Mouse (Mus musculus): ENCODE data around the gene Slc38a4.

Slc38a4 gene

DNA sequence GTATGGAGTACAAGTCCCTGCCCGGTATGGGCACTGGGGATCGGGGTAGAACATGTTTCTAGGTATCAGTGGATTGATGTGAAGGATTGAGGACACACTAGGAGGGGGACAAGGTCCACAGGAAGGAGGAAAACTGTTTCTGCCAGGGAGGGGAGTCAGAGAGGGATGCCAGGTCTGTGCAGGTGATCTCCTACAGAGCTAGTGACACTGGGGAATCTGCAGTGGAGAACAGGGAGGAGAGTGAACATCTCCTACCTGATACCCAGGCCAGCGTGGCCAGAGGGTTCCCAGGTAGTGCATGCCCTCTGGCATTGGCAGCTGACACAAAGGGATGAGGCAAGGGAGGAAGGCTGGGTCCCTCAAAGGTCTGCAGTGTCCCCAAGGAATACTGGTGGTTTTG, 89.4 kb downstream of the Slc38a4 start:
- no peak for DNase-seq (ENCODE audit: low spot score)

GRCm38 (mm10) chr15:96963735-96964134, 92.0 kb downstream of the Slc38a4 start:
- no peak for DNase-seq (ENCODE audit: low spot score)

DNA sequence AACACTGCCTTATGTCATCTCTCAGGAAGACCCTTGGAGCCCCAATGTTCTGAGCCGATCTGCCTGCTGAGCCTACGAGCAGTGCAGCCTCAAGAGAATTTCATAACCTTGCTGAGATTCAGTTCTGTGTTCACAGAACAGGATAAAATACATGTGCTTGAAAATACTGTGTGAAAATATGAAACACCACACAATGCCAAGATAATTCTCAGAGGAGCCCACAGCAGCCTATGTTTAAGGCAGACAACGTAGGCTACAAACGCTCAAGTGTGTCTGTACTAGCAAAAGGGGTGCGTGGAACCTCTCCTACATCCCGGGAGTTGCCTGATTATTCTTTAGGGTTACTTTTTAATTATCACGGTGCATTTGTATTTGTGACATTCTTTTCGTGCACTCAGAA, 92.4 kb downstream of the Slc38a4 start:
- DNase-seq (ENCODE audit: low spot score), result no peak

DNA sequence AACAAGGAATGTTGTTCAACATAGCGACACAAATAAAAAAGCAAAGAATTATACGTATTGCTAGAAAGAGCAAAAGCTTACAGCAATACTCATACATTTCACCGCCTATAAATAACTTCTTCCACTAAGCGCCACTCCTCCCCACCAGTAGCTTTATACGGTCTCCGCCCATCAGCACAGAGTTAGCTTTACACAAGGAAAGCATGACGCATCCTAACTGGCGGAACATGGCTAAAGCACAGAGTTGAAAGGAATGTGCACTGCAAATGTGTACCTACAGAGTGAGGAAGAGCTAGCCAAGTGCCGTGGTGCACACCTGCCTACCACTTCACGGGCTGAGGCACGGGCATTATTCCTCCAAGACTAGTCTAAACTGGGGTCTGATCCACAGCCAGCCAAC, 95.4 kb downstream of the Slc38a4 start:
- DNase-seq (ENCODE audit: low spot score), result no peak

- DNase-seq (ENCODE audit: low spot score), result no peak
Measured at GRCm38 (mm10) chr15:96959247-96959646, 96.5 kb downstream of the Slc38a4 start.

DNA sequence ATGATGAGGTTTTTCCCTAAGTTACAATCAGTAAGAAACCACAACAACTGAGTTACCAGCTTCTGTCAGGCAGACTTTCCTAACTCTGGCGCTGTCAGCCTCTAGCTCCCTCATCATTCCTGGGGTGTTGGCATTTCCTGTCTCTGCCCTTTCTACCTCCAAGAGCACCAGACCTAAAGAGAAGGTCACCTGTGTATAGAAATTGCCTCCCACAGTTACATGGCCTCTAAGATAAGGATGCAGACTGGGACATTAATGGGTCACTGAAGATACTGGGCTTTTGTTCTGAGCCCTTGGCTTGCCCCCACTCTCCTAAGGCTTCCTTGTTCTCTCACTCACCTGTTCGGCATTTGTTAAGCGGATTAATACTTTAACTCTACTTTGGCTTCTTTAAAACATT, 99.1 kb downstream of the Slc38a4 start:
- DNase-seq (ENCODE audit: low spot score), result no peak

DNA sequence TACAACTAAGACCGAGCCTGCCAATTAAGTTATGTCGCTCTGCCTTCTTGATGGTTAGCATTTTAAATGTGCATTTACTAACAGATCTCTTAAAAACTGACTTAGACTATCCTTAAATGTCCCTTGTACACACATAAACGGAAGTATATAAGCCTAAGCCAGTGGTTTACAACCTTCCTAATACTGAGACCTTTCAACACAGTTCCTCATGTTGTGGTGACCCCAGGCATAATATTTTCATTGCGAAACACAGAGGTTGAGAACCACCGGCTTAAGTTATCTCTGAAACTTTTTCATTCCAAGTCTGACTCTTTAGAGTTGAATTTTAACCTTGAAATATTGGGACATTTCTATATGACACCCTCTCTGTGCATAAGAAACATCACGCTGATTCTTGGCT, 101.4 kb downstream of the Slc38a4 start:
- DNase-seq (ENCODE audit: low spot score), result no peak

DNA sequence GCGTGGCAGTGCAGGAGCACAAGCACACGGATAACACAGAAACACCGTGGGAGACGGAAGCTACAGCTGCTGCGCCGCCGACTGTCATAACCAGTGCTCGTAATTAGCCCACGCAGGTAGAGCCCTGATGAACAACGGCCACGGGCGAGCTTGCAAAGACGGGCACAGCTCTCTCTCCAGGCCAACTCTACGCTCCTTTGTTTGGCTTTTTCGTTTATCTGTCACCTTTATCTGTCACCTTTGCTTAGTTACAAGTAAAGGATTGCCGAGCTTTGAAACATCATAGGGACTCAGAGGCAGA, 101.9 kb downstream of the Slc38a4 start:
- DNase-seq (ENCODE audit: low spot score), result no peak

GRCm38 (mm10) chr15:96953112-96953937, 102.4 kb downstream of the Slc38a4 start:
- no peak for DNase-seq (ENCODE audit: low spot score)

DNA sequence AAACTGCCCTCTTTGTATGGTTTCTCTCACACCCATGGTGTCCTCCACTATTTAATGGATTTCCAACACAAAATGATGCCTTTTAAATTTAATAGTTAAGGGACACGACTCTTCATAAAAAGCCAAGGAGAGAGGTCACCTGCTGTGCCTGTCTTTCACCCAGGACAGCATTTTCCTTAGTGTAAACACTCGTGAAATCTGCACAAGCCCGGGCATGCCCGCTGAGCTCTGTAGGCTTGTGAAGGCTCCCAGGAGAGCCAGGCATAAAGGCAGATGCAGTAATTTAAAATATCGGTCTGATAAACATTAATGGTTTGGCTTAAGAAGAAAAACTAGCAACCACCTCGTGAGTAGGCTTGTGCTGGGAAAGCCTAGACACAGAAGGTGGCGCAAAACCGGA, 103.3 kb downstream of the Slc38a4 start:
- DNase-seq (ENCODE audit: low spot score), result no peak

DNA sequence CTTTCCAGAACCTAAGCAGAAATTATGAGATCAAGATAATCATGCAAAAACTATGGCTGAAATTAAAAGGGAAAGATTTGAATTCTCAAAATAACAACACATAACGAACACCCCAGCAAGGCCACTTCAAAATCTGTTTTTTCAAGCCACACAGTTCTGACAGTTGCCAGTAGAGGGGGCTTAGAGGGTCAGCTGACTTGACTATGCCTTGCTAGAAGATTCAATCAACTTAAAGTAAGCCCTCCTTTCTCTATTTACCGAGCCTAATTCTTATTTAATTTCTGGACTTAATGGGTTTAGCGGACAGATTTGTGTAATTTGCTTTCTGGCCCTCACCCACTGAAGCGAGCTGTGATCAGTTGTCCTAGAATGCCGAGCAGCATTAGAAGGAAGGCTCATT, 104.0 kb downstream of the Slc38a4 start:
- no peak for DNase-seq (ENCODE audit: low spot score)

- DNase-seq (ENCODE audit: low spot score), result peak; percentile 34
Measured at GRCm38 (mm10) chr15:96948471-96948870, 107.3 kb downstream of the Slc38a4 start.

Measured in c-Kit-positive CD71-positive TER-119-positive erythroid progenitor cells, embryonic 14.5 days (primary cell).